Mouse (Mus musculus): ENCODE results near the gene Ate1.
A peak's percentile ranks its signal among the peaks of the same experiment; 100 is the strongest.

- TF ChIP-seq CTCF (conservative IDR thresholded peaks at IDR 0.05; ENCODE audit: low read length) (peak; percentile 26), NANOG (IDR thresholded peaks at IDR 0.05; ENCODE audit: borderline replicate concordance, low read length) (no peak)
Observed at GRCm38 (mm10) chr7:130380769-130381355, 139.3 kb downstream of the Ate1 start.

All from E14TG2a.4 (cell line).